Mouse (Mus musculus) stomach, embryonic 14.5 days (tissue): ENCODE measurements around the gene Gm10306. TPM values are rescaled to one million over a fixed set of nuclear protein-coding genes. Genes with fewer than 3 reads are reported as not detected.
A peak's percentile ranks its signal among the peaks of the same experiment; 100 is the strongest.

Source experiments
- ATAC-seq: fragments of 200-750 bp; cut with Nextera tagmentation; 2 replicates; pipeline ENCODE4 v1.8.0; 2017; ENCODE audit warnings: low read depth, moderate TSS enrichment; ENCODE audit not compliant: insufficient number of reproducible peaks, insufficient read depth, low FRiP score
- H3K27ac ChIP-seq: fragments of 300-500 bp; sonication (generic); 2 replicates; pipeline ENCODE4 v1.5.1; 2014; ENCODE audit warnings: mild to moderate bottlenecking, low read length, moderate library complexity, mixed read lengths
- H3K27me3 ChIP-seq: fragments of 300-500 bp; sonication (generic); 2 replicates; pipeline ENCODE4 v1.6.1; 2014; ENCODE audit warnings: low read length, control low read depth, mixed read lengths; ENCODE audit not compliant: control insufficient read depth, insufficient read depth
- H3K36me3 ChIP-seq: fragments of 300-500 bp; sonication (generic); 2 replicates; pipeline ENCODE4 v1.6.1; 2014; ENCODE audit warnings: mild to moderate bottlenecking, control low read depth, low read length, moderate library complexity, mixed read lengths; ENCODE audit not compliant: control insufficient read depth, insufficient read depth
- H3K4me1 ChIP-seq: fragments of 300-500 bp; sonication (generic); 2 replicates; pipeline ENCODE4 v1.6.1; 2014; ENCODE audit warnings: low read length, control low read depth, mixed read lengths; ENCODE audit not compliant: control insufficient read depth, insufficient read depth
- H3K4me2 ChIP-seq: fragments of 300-500 bp; sonication (generic); replicated peaks from 2 replicates; pipeline ENCODE4 v1.6.1; 2014; ENCODE audit warnings: low read depth, low read length, control low read depth
- H3K4me3 ChIP-seq: fragments of 300-500 bp; sonication (generic); 2 replicates; pipeline ENCODE4 v1.5.1; 2014; ENCODE audit warnings: low read depth, low read length, control low read depth
- H3K9ac ChIP-seq: fragments of 300-500 bp; sonication (generic); replicated peaks from 2 replicates; pipeline ENCODE4 v1.6.1; 2014; ENCODE audit warnings: low read depth, mild to moderate bottlenecking, control low read depth, low read length, moderate library complexity, mixed read lengths
- H3K9me3 ChIP-seq: fragments of 300-500 bp; sonication (generic); 2 replicates; pipeline ENCODE4 v1.6.1; 2016; ENCODE audit warnings: low read depth, low read length, control low read depth; ENCODE audit not compliant: control insufficient read depth
- WGBS: fragments of 180-500 bp; shearing (Covaris S2); extraction: QIAGEN DNeasy Blood & Tissue Kit; methylation state at CpG from one replicate; pipeline ENCODE4 v1.1.7; 2014; 5-methylcytosine and 5-hydroxymethylcytosine counted together
- polyA plus RNA-seq: library from polyadenylated mRNA; unstranded; fragments of >200 nt; fragmentation: Nextera tagmentation; extraction: Ambion mirVana; gene quantifications from 2 replicates; pipeline ENCODE4 v1.2.1, GENCODE M21; 2014

Gm10306 gene
- 0.88 TPM in 1 of 2 replicates, not detected in the other for polyA plus RNA-seq

DNA sequence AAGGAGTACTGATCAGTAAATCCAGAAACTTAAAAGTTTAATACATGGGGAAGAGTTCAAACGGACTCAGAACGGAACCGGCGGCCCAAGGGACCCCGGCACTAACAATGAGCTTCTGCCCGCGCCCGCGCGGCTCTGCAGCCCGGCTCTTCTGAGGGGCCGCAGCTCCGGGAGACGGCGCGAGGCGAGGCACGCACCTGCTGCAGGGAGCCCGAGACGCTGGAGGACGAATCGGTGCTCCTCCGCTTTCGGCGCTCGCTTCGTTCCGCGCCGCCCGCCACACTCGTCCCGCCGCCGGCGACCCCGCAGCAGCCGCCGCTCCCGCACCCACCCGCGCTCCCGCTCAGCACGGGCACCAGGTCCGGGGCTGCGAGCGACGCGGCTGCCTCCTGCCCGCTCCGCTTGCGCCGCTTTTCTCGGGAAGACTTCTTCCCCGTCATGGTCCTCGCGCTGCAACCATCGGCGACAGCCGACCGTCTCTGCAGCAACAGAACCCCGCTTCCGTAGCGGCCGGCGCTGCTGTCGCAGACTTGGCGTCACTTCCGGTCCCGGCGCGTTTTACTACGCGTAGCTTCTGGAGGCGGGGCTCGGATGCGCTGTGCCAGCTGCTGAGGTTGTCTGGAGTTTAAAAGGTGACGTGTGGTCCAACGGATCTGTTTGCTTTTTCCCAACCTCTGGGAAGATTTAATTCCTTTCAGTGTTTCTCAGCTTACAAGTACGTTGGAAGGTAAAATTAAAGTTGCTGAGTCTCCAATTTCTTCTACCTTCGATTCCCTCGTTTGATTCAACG lies at the start of gene Gm10306, which contains the start of gene Caap1:
Gm10306 (plus strand) TSS at position 282 of the 790 bp plus-strand sequence.
Caap1 (minus strand) TSS at position 532 of the 790 bp plus-strand sequence.
- peak within 1 kb of the TSS; percentile 84 for H3K4me2 ChIP-seq
- H3K9me3 ChIP-seq, result no peaks in the 10 kb centered on the region
- no peaks in the 10 kb centered on the region for H3K27me3 ChIP-seq
- no peaks in the 10 kb centered on the region for H3K36me3 ChIP-seq
- WGBS, result 1% methylated on average over 71 of the region's 83 CpGs
- peak within 1 kb of the TSS; percentile 7; the same call in 1 of the 2 replicates for H3K27ac ChIP-seq
- H3K4me3 ChIP-seq, result peak within 1 kb of the TSS; percentile 87
- peak within 1 kb of the TSS; percentile 67 for H3K9ac ChIP-seq
- peak; percentile 97 for ATAC-seq
- 0 out of 2 replicates have a peak, but pooled peaks cover 9% of the 10 kb centered on the region for H3K4me1 ChIP-seq

DNA sequence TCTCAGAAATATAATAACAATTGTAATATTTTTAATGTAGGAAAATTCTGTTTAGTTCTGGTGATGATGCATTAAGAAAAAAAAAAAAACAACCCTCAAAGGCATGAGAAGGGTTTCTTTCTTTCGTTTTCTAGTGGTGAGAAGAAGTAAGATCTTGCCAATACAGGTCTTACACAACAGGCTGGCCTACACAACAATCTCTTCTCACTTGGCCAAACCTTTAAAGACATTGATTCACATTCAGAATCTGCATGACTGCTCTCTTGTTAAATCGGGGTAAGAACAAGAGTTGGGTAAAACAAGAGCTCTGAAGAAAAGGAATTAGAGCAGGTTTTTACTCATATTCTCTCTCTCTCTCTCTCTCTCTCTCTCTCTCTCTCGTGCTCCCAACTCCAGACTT lies 41.0 kb upstream of the Gm10306 start:
- Histone ChIP-seq H3K4me1 (no peaks in the 10 kb centered on the region), H3K27me3 (no peaks in the 10 kb centered on the region), H3K36me3 (no peaks in the 10 kb centered on the region), H3K4me2 (no peak overlapping the region), H3K9ac (no peak overlapping the region), H3K27ac (no peak overlapping the region), H3K9me3 (no peaks in the 10 kb centered on the region), H3K4me3 (no peak overlapping the region)
- ATAC-seq, result no peak
- WGBS, result 84% methylated on average over 3 of the region's 3 CpGs

- no peak overlapping the region for H3K4me3 ChIP-seq
- H3K27ac ChIP-seq, result no peak overlapping the region
- H3K27me3 ChIP-seq, result no peaks in the 10 kb centered on the region
- H3K9me3 ChIP-seq, result no peaks in the 10 kb centered on the region
- WGBS, result 61% methylated on average over 4 of the region's 4 CpGs
- no peak overlapping the region for H3K4me2 ChIP-seq
- no peaks in the 10 kb centered on the region for H3K36me3 ChIP-seq
- no peaks in the 10 kb centered on the region for H3K4me1 ChIP-seq
- H3K9ac ChIP-seq, result no peak overlapping the region
- no peak for ATAC-seq
These were observed 38.7 kb upstream of the Gm10306 start for GRCm38 (mm10) chr4:94517631-94518030.

DNA sequence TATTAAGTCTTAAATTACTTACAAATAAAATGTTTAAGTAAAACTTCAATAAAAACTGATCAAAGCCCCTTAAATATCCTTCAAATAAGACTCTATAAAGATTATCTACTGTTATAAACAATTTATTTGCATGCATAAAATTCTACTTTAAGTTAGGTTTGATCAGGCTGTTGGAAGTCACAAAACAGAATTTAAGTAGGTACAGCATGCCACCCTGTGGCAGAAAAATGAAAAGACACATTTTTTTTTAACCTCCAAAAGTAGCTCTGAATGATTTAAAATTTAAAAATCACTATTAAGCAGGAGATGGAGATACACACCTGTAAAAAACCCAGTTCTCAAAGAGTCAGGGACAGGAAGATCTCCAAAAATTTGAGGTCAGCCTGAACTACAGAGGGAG lies 33.0 kb upstream of the Gm10306 start:
- H3K36me3 ChIP-seq, result no peaks in the 10 kb centered on the region
- no peak overlapping the region for H3K27ac ChIP-seq
- H3K4me3 ChIP-seq, result no peak overlapping the region
- no peaks in the 10 kb centered on the region for H3K9me3 ChIP-seq
- ATAC-seq, result no peak
- H3K27me3 ChIP-seq, result no peaks in the 10 kb centered on the region
- no peak overlapping the region for H3K9ac ChIP-seq
- H3K4me2 ChIP-seq, result no peak overlapping the region
- no peaks in the 10 kb centered on the region for H3K4me1 ChIP-seq

GRCm38 (mm10) chr4:94529448-94529847 lies 26.9 kb upstream of the Gm10306 start:
- 90% methylated on average over 1 of the region's 1 CpGs for WGBS

GRCm38 (mm10) chr4:94533205-94533604 lies 23.1 kb upstream of the Gm10306 start:
- no peak overlapping the region for H3K9ac ChIP-seq
- H3K9me3 ChIP-seq, result no peaks in the 10 kb centered on the region
- no peaks in the 10 kb centered on the region for H3K4me1 ChIP-seq
- no peak overlapping the region for H3K4me3 ChIP-seq
- ATAC-seq, result no peak
- no peak overlapping the region for H3K27ac ChIP-seq
- no peaks in the 10 kb centered on the region for H3K27me3 ChIP-seq
- H3K4me2 ChIP-seq, result no peak overlapping the region
- no peaks in the 10 kb centered on the region; the same call in 1 of the 2 replicates for H3K36me3 ChIP-seq

More at GRCm38 (mm10) chr4:94529448-94529847, 26.9 kb upstream of the Gm10306 start:
- Histone ChIP-seq H3K4me1 (no peaks in the 10 kb centered on the region), H3K36me3 (no peaks in the 10 kb centered on the region; the same call in 1 of the 2 replicates), H3K27me3 (no peaks in the 10 kb centered on the region), H3K4me3 (no peak overlapping the region), H3K4me2 (no peak overlapping the region), H3K9ac (no peak overlapping the region), H3K9me3 (no peaks in the 10 kb centered on the region), H3K27ac (no peak overlapping the region)
- ATAC-seq, result no peak

DNA sequence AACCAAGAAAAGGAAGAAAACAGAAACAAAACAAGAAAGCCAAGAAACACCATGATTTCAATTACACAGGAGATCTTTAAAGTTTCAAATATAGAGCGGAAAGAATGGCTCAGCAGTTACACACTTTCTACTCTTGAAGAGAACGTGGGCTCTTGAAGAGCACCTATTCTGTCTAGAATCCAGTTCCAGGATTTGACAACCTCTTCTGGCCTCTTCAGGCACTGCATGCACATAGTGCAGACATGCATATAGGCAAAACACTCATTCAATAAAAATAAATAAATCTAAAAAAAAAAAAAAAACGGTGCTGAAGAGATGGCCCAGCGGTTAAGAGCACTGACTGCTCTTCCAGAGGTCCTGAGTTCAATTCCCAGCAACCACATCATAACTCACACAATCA lies 13.3 kb upstream of the Gm10306 start:
- H3K36me3 ChIP-seq, result peaks cover 8% of the 10 kb centered on the region; the same call in 1 of the 2 replicates

GRCm38 (mm10) chr4:94544321-94544720 lies 12.0 kb upstream of the Gm10306 start:
- H3K27ac ChIP-seq, result no peak overlapping the region
- peaks cover 8% of the 10 kb centered on the region; the same call in 1 of the 2 replicates for H3K36me3 ChIP-seq
- no peak overlapping the region for H3K4me2 ChIP-seq
- H3K9ac ChIP-seq, result no peak overlapping the region
- H3K9me3 ChIP-seq, result no peaks in the 10 kb centered on the region
- no peaks in the 10 kb centered on the region for H3K4me1 ChIP-seq
- H3K27me3 ChIP-seq, result no peaks in the 10 kb centered on the region
- no peak for ATAC-seq
- WGBS, result 85% methylated on average over 7 of the region's 7 CpGs
- H3K4me3 ChIP-seq, result no peak overlapping the region

More for the DNA sequence above, 13.3 kb upstream of the Gm10306 start:
- WGBS, result 87% methylated on average over 4 of the region's 4 CpGs
- Histone ChIP-seq H3K9me3 (no peaks in the 10 kb centered on the region), H3K4me2 (no peak overlapping the region), H3K27ac (no peak overlapping the region), H3K4me1 (no peaks in the 10 kb centered on the region), H3K9ac (no peak overlapping the region), H3K4me3 (no peak overlapping the region), H3K27me3 (no peaks in the 10 kb centered on the region)
- ATAC-seq, result no peak
